Mouse (Mus musculus) gastrocnemius, adult 18-20 months (tissue): ENCODE data around the gene Palld. TPM values are rescaled to one million over a fixed set of nuclear protein-coding genes. Genes with fewer than 3 reads are reported as not detected.

ENCODE experiments used
- DNase-seq: peaks from one replicate; pipeline ENCODE4 v3.0.0; 2021; ENCODE audit warnings: low spot score
- long read RNA-seq, 2 experiments: library from polyadenylated mRNA; stranded (forward); transcript quantifications; one replicate each; pipeline ENCODE4 v2.0.0; 2021
- total RNA-seq, 2 experiments: library from RNA; stranded (reverse); gene quantifications; 2 replicates each; pipeline ENCODE4 v1.2.3; 2021

The Palld gene
- total RNA-seq: 10 to 100 TPM; 42.0 to 57.2 TPM
- long read RNA-seq, experiment 1, full-length matches to known transcripts: 9 of 74 reads
- long read RNA-seq, experiment 1, partial matches to known transcripts: 34 of 74 reads
- long read RNA-seq, experiment 1, other reads (novel, unspliced or antisense): 31 of 74 reads
- long read RNA-seq, experiment 2, full-length matches to known transcripts: 7 of 40 reads
- long read RNA-seq, experiment 2, partial matches to known transcripts: 14 of 40 reads
- long read RNA-seq, experiment 2, other reads (novel, unspliced or antisense): 19 of 40 reads

- DNase-seq: peak; percentile 45
These were observed at the start of gene Palld for GRCm38 (mm10) chr8:61902521-61902920. TSS of gene Palld (minus strand) at chr8:61902690.

- DNase-seq: no peak
These were observed 35.1 kb upstream of the Palld start for GRCm38 (mm10) chr8:61937576-61937975.

- no peak for DNase-seq
These were observed 30.8 kb upstream of the Palld start for GRCm38 (mm10) chr8:61933243-61933642.

GRCm38 (mm10) chr8:61927777-61928494 is 25.4 kb upstream of the Palld start, which contains the start of gene Ddx60:
TSS of gene Ddx60 (plus strand) at chr8:61928087.
- DNase-seq: peak; percentile 64

- no peak for DNase-seq
These were observed 22.0 kb upstream of the Palld start for GRCm38 (mm10) chr8:61924518-61924917.

GRCm38 (mm10) chr8:61921454-61922054 is 19.1 kb upstream of the Palld start:
- DNase-seq: no peak

- DNase-seq: no peak
These were observed 17.9 kb upstream of the Palld start for GRCm38 (mm10) chr8:61920389-61920788.

GRCm38 (mm10) chr8:61919145-61919788 is 16.8 kb upstream of the Palld start:
- no peak for DNase-seq

GRCm38 (mm10) chr8:61917287-61917686 is 14.8 kb upstream of the Palld start:
- DNase-seq: no peak

GRCm38 (mm10) chr8:61913957-61914356 is 11.5 kb upstream of the Palld start:
- DNase-seq: peak; percentile 15

GRCm38 (mm10) chr8:61912817-61913216 is 10.3 kb upstream of the Palld start:
- no peak for DNase-seq

- DNase-seq: no peak
These were observed 6.8 kb upstream of the Palld start for GRCm38 (mm10) chr8:61909313-61909712.

- DNase-seq: peak; percentile 86
These were observed 6.1 kb upstream of the Palld start for GRCm38 (mm10) chr8:61908303-61909215.

- no peak for DNase-seq
These were observed 1.3 kb downstream of the Palld start for GRCm38 (mm10) chr8:61901028-61901717.

- DNase-seq: no peak
These were observed 5.1 kb downstream of the Palld start for GRCm38 (mm10) chr8:61897402-61897801.

GRCm38 (mm10) chr8:61896742-61897141 is 5.7 kb downstream of the Palld start:
- no peak for DNase-seq

- DNase-seq: peak; percentile 59
These were observed 8.4 kb downstream of the Palld start for GRCm38 (mm10) chr8:61894062-61894461.

GRCm38 (mm10) chr8:61877607-61878006 is 24.9 kb downstream of the Palld start:
- DNase-seq: no peak

GRCm38 (mm10) chr8:61875290-61875689 is 27.2 kb downstream of the Palld start:
- peak; percentile 76 for DNase-seq

GRCm38 (mm10) chr8:61873994-61874393 is 28.5 kb downstream of the Palld start:
- DNase-seq: no peak
